Mouse (Mus musculus): ENCODE data around the gene Ndrg3. TPM values are rescaled to one million over a fixed set of nuclear protein-coding genes. Genes with fewer than 3 reads are reported as not detected.

The Ndrg3 gene
- polyA plus RNA-seq, 1 experiment from 2014 or later = 21.1 TPM

- H3K4me1 ChIP-seq (replicated peaks; ENCODE audit: control insufficient read depth, insufficient read depth) = no peaks in the 10 kb centered on the region
- no peak for DNase-seq (ENCODE audit: low spot score)
- WGBS = 58% methylated on average over 2 of the region's 2 CpGs
- H3K27ac ChIP-seq (replicated peaks) = peak overlapping the region; percentile 65
- no peak for TF ChIP-seq CTCF (IDR thresholded peaks at IDR 0.05; ENCODE audit: low read depth)
- TF ChIP-seq EP300 (optimal IDR thresholded peaks at IDR 0.05) = no peak
- peaks cover 2% of the 10 kb centered on the region; the same call in 1 of the 2 replicates for H3K36me3 ChIP-seq (ENCODE audit: control insufficient read depth, insufficient read depth, low read length)
- no peak; the same call in 1 of the 2 replicates for ATAC-seq (ENCODE audit: low FRiP score, low TSS enrichment)
- no peak overlapping the region for H3K9ac ChIP-seq (ENCODE audit: low read length)
- H3K4me2 ChIP-seq (replicated peaks; ENCODE audit: low read depth) = no peak overlapping the region
- H3K9me3 ChIP-seq (ENCODE audit: control insufficient read depth, low read length) = no peaks in the 10 kb centered on the region
- no peaks in the 10 kb centered on the region for H3K27me3 ChIP-seq (ENCODE audit: control insufficient read depth, insufficient read depth, low read length)
- H3K4me3 ChIP-seq (ENCODE audit: low read depth, low read length) = no peak overlapping the region
Observed at GRCm38 (mm10) chr2:156937795-156938194, 54.1 kb downstream of the Ndrg3 start.

GRCm38 (mm10) chr2:156935005-156935404, 56.9 kb downstream of the Ndrg3 start:
- no peaks in the 10 kb centered on the region for H3K27me3 ChIP-seq (ENCODE audit: control insufficient read depth, insufficient read depth, low read length)
- H3K4me3 ChIP-seq (ENCODE audit: low read depth, low read length) = no peak overlapping the region
- no peaks in the 10 kb centered on the region for H3K4me1 ChIP-seq (replicated peaks; ENCODE audit: control insufficient read depth, insufficient read depth)
- H3K4me2 ChIP-seq (replicated peaks; ENCODE audit: low read depth) = no peak overlapping the region
- H3K36me3 ChIP-seq (ENCODE audit: control insufficient read depth, insufficient read depth, low read length) = peaks cover 10% of the 10 kb centered on the region; the same call in 1 of the 2 replicates
- WGBS = 76% methylated on average over 6 of the region's 6 CpGs
- no peak overlapping the region for H3K27ac ChIP-seq (replicated peaks)
- no peaks in the 10 kb centered on the region for H3K9me3 ChIP-seq (ENCODE audit: control insufficient read depth, low read length)
- no peak overlapping the region for H3K9ac ChIP-seq (ENCODE audit: low read length)
- no peak for DNase-seq (ENCODE audit: low spot score)
- TF ChIP-seq EP300 (optimal IDR thresholded peaks at IDR 0.05) (no peak), CTCF (IDR thresholded peaks at IDR 0.05; ENCODE audit: low read depth) (no peak)
- ATAC-seq (ENCODE audit: low FRiP score, low TSS enrichment) = peak; percentile 53; the same call in 1 of the 2 replicates

- WGBS = 92% methylated on average over 1 of the region's 1 CpGs
Observed at GRCm38 (mm10) chr2:156933426-156933825, 58.4 kb downstream of the Ndrg3 start.

GRCm38 (mm10) chr2:156931421-156931820, 60.4 kb downstream of the Ndrg3 start:
- no peak overlapping the region for H3K4me3 ChIP-seq (ENCODE audit: low read depth, low read length)
- no peaks in the 10 kb centered on the region for H3K9me3 ChIP-seq (ENCODE audit: control insufficient read depth, low read length)
- no peak overlapping the region for H3K9ac ChIP-seq (ENCODE audit: low read length)
- H3K27ac ChIP-seq (replicated peaks) = no peak overlapping the region
- TF ChIP-seq EP300 (optimal IDR thresholded peaks at IDR 0.05) = no peak
- TF ChIP-seq CTCF (IDR thresholded peaks at IDR 0.05; ENCODE audit: low read depth) = no peak
- no peak for ATAC-seq (ENCODE audit: low FRiP score, low TSS enrichment)
- H3K36me3 ChIP-seq (ENCODE audit: control insufficient read depth, insufficient read depth, low read length) = peaks cover 13% of the 10 kb centered on the region; the same call in 1 of the 2 replicates
- H3K4me1 ChIP-seq (replicated peaks; ENCODE audit: control insufficient read depth, insufficient read depth) = no peaks in the 10 kb centered on the region
- H3K4me2 ChIP-seq (replicated peaks; ENCODE audit: low read depth) = no peak overlapping the region
- H3K27me3 ChIP-seq (ENCODE audit: control insufficient read depth, insufficient read depth, low read length) = no peaks in the 10 kb centered on the region
- no peak for DNase-seq (ENCODE audit: low spot score)
- 100% methylated on average over 2 of the region's 2 CpGs for WGBS

More at GRCm38 (mm10) chr2:156933426-156933825, 58.4 kb downstream of the Ndrg3 start:
- Histone ChIP-seq H3K4me3 (ENCODE audit: low read depth, low read length) (no peak overlapping the region), H3K27ac (replicated peaks) (no peak overlapping the region), H3K4me2 (replicated peaks; ENCODE audit: low read depth) (no peak overlapping the region), H3K9me3 (ENCODE audit: control insufficient read depth, low read length) (no peaks in the 10 kb centered on the region), H3K27me3 (ENCODE audit: control insufficient read depth, insufficient read depth, low read length) (no peaks in the 10 kb centered on the region), H3K36me3 (ENCODE audit: control insufficient read depth, insufficient read depth, low read length) (peaks cover 10% of the 10 kb centered on the region; the same call in 1 of the 2 replicates), H3K9ac (ENCODE audit: low read length) (no peak overlapping the region), H3K4me1 (replicated peaks; ENCODE audit: control insufficient read depth, insufficient read depth) (no peaks in the 10 kb centered on the region)
- no peak for TF ChIP-seq CTCF (IDR thresholded peaks at IDR 0.05; ENCODE audit: low read depth)
- TF ChIP-seq EP300 (optimal IDR thresholded peaks at IDR 0.05) = no peak
- ATAC-seq (ENCODE audit: low FRiP score, low TSS enrichment) = no peak
- DNase-seq (ENCODE audit: low spot score) = no peak

- DNase-seq (ENCODE audit: low spot score) = no peak
- Histone ChIP-seq H3K9me3 (ENCODE audit: control insufficient read depth, low read length) (no peaks in the 10 kb centered on the region), H3K9ac (ENCODE audit: low read length) (no peak overlapping the region), H3K27ac (replicated peaks) (no peak overlapping the region), H3K27me3 (ENCODE audit: control insufficient read depth, insufficient read depth, low read length) (no peaks in the 10 kb centered on the region), H3K4me3 (ENCODE audit: low read depth, low read length) (no peak overlapping the region), H3K4me2 (replicated peaks; ENCODE audit: low read depth) (no peak overlapping the region), H3K4me1 (replicated peaks; ENCODE audit: control insufficient read depth, insufficient read depth) (no peaks in the 10 kb centered on the region), H3K36me3 (ENCODE audit: control insufficient read depth, insufficient read depth, low read length) (peaks cover 13% of the 10 kb centered on the region; the same call in 1 of the 2 replicates)
- ATAC-seq (ENCODE audit: low FRiP score, low TSS enrichment) = no peak
- TF ChIP-seq CTCF (IDR thresholded peaks at IDR 0.05; ENCODE audit: low read depth) = no peak
- 85% methylated on average over 6 of the region's 6 CpGs for WGBS
Observed at GRCm38 (mm10) chr2:156930549-156930948, 61.3 kb downstream of the Ndrg3 start.

- Histone ChIP-seq H3K4me3 (ENCODE audit: low read depth, low read length) (no peak overlapping the region), H3K27ac (replicated peaks) (no peak overlapping the region), H3K4me1 (replicated peaks; ENCODE audit: control insufficient read depth, insufficient read depth) (no peaks in the 10 kb centered on the region), H3K9me3 (ENCODE audit: control insufficient read depth, low read length) (no peaks in the 10 kb centered on the region), H3K9ac (ENCODE audit: low read length) (no peak overlapping the region), H3K27me3 (ENCODE audit: control insufficient read depth, insufficient read depth, low read length) (no peaks in the 10 kb centered on the region), H3K4me2 (replicated peaks; ENCODE audit: low read depth) (no peak overlapping the region), H3K36me3 (ENCODE audit: control insufficient read depth, insufficient read depth, low read length) (peaks cover 13% of the 10 kb centered on the region; the same call in 1 of the 2 replicates)
- WGBS = 50% methylated on average over 11 of the region's 11 CpGs
- no peak for TF ChIP-seq CTCF (IDR thresholded peaks at IDR 0.05; ENCODE audit: low read depth)
- TF ChIP-seq EP300 (optimal IDR thresholded peaks at IDR 0.05) = no peak
- DNase-seq (ENCODE audit: low spot score) (no peak), ATAC-seq (ENCODE audit: low FRiP score, low TSS enrichment) (no peak; the same call in 1 of the 2 replicates)
Observed at GRCm38 (mm10) chr2:156929519-156930120, 62.2 kb downstream of the Ndrg3 start.

All from stomach, postnatal 0 days (tissue).